Comparison of ENCODE assay signal across 15 mouse cellular contexts in genomic region chr1:193274407-193275071, GRCm38 (mm10). TPM values are rescaled to one million over a fixed set of nuclear protein-coding genes. Genes with fewer than 3 reads are reported as not detected.
A peak's percentile ranks its signal among the peaks of the same experiment; 100 is the strongest.
DNase-seq lines count a peak whose midpoint lies in the region; ATAC-seq and TF ChIP-seq lines count a peak whose summit lies in the region.
"Had no signal": no experiment of that assay in that cellular context is flagged by ENCODE, and none has a peak within 500 bp of the region (broad histone marks: within the 10 kb centered on the region; RNA-seq: fewer than 3 reads in every experiment).

No protein-coding gene starts in this region.

- intact Hi-C loops in gastrocnemius, adult 2 months (cut with DNase I) = no loop called here

- DNase-seq in gastrocnemius, adult 2 months = peak; percentile 34
- DNase-seq in gastrocnemius, postnatal 10 days = no peak
- peak; percentile 24 to 45 for DNase-seq in adrenal gland, postnatal 36 days
- peak; percentile 50 to 81 for DNase-seq in kidney, postnatal 25 days
- no peak for DNase-seq in ovary, postnatal 10 days (ENCODE audit: low spot score)
- no peak for DNase-seq in right cerebral cortex, postnatal 4 days
- DNase-seq in left cerebral cortex, adult 8-10 months (ENCODE audit: low spot score in 2 of 2) = no peak
- DNase-seq: B cell, adult 2 months; cerebellum, adult 2 months had no signal

- peak overlapping the region; percentile 74 for H3K27ac ChIP-seq in gastrocnemius, adult 2 months
- H3K27ac ChIP-seq: forebrain, embryonic 13.5 days; kidney, postnatal 0 days; left cerebral cortex, adult 2 months; limb, embryonic 15.5 days had no signal

- H3K4me3 ChIP-seq in gastrocnemius, adult 2 months = no peak overlapping the region
- H3K4me3 ChIP-seq: forebrain, embryonic 13.5 days; left cerebral cortex, adult 2 months; limb, embryonic 15.5 days had no signal

- ATAC-seq in megakaryocyte progenitor cell, adult 5-6 weeks (replicated peaks; ENCODE audit: poor library complexity) = peak; percentile 48
- ATAC-seq: forebrain, embryonic 13.5 days had no signal

- TF ChIP-seq CTCF in gastrocnemius, adult 2 months (IDR thresholded peaks at IDR 0.05) = no peak

RNA-seq across cellular contexts. Expression of gene G0s2, which starts 1.5 kb away (rescaled TPM):
- total RNA-seq in gastrocnemius, adult 2 months (2021) = 10 to 100 TPM; 18.7 to 29.3 TPM
- 10 to 100 TPM; 24.8 to 30.4 TPM for total RNA-seq in gastrocnemius, postnatal 10 days (2021)
- total RNA-seq in adrenal gland, postnatal 36 days (2021) = 100 to 1,000 TPM; 117 to 162 TPM
- total RNA-seq in megakaryocyte progenitor cell, adult 5-6 weeks (2015) = 9.3 and 11.9 TPM in 2 replicates
- 14.2 and 27.8 TPM in 2 replicates for total RNA-seq in megakaryocyte progenitor cell, adult 5-6 weeks (2017)
- 1 to 10 TPM; 4.9 to 9.1 (median 6.8) TPM for total RNA-seq in left cerebral cortex, adult 8-10 months (2022)
- total RNA-seq: megakaryocyte-erythroid progenitor cell, adult 5-6 weeks had no signal

RNA-seq across cellular contexts. Expression of gene Hsd11b1, which starts 10.7 kb away (rescaled TPM):
- 1 to 10 TPM; 5.8 to 7.0 TPM for total RNA-seq in gastrocnemius, adult 2 months (2021)
- total RNA-seq in gastrocnemius, postnatal 10 days (2021) = 1 to 10 TPM; 4.0 to 4.3 TPM
- 100 to 1,000 TPM; 102 to 117 TPM for total RNA-seq in adrenal gland, postnatal 36 days (2021)
- total RNA-seq in megakaryocyte progenitor cell, adult 5-6 weeks (2015) = 74.0 and 84.4 TPM in 2 replicates
- 34.5 and 39.9 TPM in 2 replicates for total RNA-seq in megakaryocyte progenitor cell, adult 5-6 weeks (2017)
- total RNA-seq in left cerebral cortex, adult 8-10 months (2022) = 10 to 100 TPM; 15.8 to 18.7 (median 17.4) TPM
- total RNA-seq: megakaryocyte-erythroid progenitor cell, adult 5-6 weeks had no signal

Comparison
In these comparisons a context has a peak if more than half of its experiments do, and no peak if none do; other contexts are left out.
1. DNase-seq: peak in gastrocnemius, adult 2 months (single experiment), adrenal gland, postnatal 36 days (2 of 2) and kidney, postnatal 25 days (2 of 2); none in gastrocnemius, postnatal 10 days (single experiment), ovary, postnatal 10 days (single experiment), right cerebral cortex, postnatal 4 days (single experiment) and left cerebral cortex, adult 8-10 months (0 of 2).